Mouse (Mus musculus) spleen, adult 2 months (tissue): Measurements from ENCODE around the gene Ptprh.

Experiments used
- CTCF ChIP-seq: fragments of 200-500 bp; IDR thresholded peaks from 2 replicates; pipeline ENCODE4 v1.5.1; 2011; ENCODE audit warnings: mild to moderate bottlenecking, inconsistent platforms; ENCODE audit not compliant: insufficient read depth, insufficient read length, insufficient replicate concordance; ENCODE audit errors: extremely low read depth
- POLR2A ChIP-seq: fragments of 200-500 bp; IDR thresholded peaks from 2 replicates; pipeline ENCODE4 v1.6.1; 2011; ENCODE audit warnings: low read depth, low read length, inconsistent platforms

GRCm38 (mm10) chr7:4623544-4624189 is 19.8 kb upstream of the Ptprh start:
- no peak for TF ChIP-seq POLR2A
- TF ChIP-seq CTCF, result peak; percentile 55; the same call in 1 of the 2 replicates
